Mouse (Mus musculus): ENCODE measurements around the gene Gtf2a1l.
A peak's percentile ranks its signal among the peaks of the same experiment; 100 is the strongest.

Gene Gtf2a1l

DNA sequence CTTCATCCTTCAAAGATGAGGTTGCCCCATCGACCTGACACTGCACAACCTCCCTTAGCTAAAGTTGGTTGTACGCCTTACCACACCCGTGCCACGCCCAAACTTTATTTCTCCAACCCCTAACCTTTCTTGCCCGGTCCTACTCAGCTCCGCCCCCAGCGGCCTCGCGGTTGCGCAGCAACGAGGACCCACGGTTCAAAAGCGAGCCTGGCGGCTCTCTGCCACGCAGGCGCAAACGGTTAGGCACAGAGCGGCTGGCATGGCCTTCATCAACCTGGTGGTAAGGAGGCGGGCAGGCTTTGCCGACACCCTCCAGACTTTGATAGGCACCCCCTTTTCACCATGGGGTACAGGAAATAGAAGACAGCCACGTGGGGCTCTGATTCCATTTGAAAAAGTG is at the start of gene Gtf2a1l:
TSS of gene Gtf2a1l (plus strand) at position 209 of the 400 bp plus-strand sequence.
- DNase-seq: no peak

DNA sequence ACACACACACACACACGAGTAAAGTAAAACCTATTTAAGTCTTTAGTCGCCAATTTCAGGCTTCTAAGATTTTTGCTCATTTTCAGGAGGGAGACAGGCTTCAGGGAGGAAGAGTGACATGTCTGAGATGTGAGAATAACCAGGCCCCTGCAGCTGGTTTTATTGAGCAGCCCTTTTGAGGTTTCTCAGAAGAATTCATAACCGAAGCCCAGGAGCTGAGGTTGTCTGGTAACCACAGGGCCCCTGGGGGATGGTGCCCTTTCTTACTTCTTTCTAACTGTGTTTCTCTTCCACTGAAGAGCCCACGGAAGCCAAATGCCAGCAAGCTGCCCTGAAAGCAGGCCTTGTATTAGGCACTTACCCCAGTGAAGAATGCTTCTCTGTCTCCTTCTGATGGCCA is 47.5 kb upstream of the Gtf2a1l start:
- peak; percentile 2 for DNase-seq

DNA sequence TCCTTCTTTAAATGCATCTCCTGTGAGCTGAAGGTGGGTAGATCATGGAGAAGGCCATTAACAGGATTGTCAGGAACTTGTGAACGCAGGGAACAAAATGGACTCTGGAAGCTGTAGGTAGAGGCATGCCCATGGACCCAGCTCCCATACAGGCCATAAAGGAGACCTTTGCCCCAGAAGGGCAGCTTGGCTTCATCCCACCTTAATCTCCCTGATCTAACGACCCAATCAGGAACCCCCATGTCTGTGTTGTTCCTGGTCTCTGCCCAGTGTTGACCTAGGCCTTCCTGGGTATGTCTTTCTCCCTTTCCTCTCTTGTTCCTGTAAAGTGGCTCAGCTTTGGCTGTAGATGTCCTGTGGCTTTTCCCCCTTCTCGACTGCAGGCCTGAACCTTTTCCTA is 47.1 kb upstream of the Gtf2a1l start:
- peak; percentile 53 for DNase-seq

DNA sequence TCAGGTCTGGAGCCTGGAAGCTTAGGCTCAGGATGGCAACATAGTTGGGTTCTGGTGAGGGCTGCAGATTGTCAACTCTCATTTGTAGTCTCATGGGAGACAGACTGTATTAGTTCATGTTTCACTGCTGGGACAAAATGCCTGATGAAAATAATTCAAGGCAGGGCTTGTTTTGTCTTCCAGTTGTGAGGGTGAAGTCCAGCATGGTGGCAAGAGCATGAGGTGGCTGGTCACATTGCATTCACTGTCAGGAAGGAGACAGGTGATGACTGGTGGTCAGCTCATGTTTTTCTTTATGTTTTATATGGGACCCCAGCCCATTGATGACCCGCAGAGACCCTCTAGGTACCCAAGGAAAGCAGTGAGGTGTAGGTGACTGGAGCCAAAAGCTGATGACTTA is 45.7 kb upstream of the Gtf2a1l start:
- DNase-seq: peak; percentile 71

DNA sequence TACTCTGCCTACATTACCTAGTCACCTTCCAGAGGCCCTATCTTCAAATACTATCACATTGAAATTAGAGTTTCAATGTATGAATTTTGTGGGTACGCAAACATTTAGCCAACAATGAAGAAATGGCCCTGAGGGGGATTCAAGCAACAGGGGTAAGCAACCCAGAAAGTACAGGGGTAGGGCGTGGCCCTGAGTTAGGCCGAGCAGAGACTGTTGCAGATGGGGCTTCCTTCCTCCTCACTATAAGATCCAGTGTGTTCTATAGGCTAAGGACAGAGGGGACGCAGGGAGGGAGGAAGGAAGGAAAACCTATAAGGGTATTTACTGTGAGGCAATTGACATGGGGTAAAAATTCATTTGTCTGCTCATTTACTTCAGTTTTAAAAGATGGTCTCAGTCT is 44.1 kb upstream of the Gtf2a1l start:
- DNase-seq: peak; percentile 87

DNA sequence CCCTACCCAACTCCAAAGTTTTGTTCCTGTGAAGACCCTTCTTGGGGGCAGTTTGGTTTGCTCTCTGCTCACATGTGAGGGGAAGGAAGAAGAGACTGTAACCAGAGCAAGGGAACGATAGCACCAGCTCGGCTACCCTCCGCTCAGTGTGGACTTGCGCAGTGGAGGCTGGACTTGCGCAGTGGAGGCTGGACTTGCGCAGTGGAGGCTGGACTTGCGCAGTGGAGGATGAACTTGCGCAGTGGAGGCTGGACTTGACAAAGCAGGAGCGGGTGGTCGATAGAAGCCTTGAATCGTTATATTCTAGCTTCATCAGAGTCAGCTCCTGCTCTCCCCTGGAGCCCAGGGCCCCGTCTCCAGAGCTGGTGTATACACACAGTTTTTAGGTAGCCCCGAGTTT is 43.1 kb upstream of the Gtf2a1l start:
- DNase-seq: peak; percentile 84

DNA sequence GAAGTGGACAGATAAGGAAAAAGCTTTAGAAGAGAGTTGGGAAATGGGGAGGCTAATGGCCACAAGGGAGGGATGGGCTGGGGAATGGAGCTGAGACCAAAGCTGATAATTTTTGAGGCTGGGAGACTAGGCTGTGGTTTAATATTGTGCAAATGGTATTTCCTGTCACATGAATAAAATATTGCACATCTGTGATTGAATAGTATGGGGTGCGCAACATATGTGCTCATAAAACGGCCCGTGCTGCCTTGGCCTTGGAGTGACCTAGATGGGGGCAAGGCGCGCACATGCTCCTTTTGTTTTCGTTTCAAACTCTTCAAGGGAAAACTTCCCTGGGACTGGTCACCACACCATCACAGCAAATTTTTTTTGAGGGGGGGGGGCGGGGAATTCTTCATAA is 42.5 kb upstream of the Gtf2a1l start:
- DNase-seq: peak; percentile 90

DNA sequence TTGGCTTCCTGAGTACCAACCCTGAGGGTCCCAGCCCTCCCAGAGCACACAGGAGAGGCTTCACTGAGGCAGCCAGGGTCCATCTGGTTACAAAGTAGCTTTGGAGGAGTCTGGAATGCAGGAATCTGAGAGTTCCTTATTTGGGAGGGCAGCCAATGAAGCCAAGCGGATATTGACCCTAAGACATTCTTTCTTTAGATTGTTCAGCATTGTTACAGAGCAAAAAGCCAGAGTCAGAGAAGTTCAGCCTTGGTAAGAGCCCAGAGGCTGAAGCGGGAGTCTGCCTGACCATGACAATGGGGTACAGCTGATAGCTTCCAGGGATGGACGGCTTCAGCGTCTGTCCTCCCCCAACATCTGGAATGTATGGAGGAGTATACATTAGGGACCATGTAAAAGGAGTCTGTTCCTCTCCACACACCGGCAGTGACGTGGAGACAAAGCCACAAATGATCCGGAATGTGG is 42.1 kb upstream of the Gtf2a1l start:
- peak; percentile 91 for DNase-seq

DNA sequence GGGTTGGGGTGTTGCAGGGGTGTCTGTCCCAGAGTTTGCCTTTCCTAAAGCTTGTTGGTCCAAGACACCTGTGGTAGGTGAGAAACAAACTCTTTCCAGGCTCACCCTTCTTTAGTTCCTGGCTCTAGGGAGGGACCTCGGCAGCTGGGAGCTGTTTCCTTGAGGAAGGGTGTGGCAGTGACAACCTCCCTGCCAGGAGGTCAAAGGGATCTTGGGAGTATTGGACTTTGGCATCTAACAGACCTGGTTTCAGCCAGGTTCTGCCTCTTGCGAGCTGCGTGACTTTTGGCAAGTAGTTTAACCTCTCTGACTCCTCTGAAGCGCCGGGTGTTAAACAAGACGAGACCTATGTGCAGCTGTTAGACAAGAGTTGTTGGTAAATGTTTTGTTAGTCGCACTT is 41.3 kb upstream of the Gtf2a1l start:
- DNase-seq: peak; percentile 96

DNA sequence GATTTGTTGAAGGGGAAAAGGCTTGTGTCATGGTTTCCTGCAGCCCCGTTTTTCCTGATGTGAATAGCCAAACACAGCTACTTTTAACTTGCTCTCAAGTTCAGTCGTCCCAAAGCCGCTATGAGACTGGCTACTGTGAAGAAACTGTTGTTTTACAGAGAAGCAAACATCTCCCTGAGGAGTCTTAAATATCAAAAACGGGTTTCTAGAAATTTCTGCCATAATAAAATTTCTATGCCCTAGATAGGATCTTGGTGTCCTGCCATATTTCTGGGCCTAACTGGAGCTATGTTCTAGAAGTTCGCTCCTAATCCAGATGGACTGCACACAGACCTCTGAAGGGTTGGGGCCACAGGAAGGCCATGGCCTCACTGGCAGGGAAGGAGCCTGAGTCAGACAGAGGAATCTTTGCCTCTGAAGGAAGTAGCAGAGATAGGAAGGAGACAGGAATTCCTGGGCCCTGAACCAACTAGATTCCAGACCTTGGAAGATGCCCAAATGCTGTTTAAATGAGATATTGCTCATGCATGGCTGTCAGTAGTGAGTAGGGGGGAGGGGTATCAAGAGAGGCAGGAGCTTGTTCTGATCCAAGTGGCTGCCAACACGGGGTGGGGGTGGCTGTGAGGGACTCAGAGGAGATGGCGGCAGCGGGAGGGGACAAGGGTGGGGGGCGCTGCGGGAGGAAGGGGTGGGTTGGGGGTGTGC is 39.6 kb upstream of the Gtf2a1l start:
- peak; percentile 99 for DNase-seq

DNA sequence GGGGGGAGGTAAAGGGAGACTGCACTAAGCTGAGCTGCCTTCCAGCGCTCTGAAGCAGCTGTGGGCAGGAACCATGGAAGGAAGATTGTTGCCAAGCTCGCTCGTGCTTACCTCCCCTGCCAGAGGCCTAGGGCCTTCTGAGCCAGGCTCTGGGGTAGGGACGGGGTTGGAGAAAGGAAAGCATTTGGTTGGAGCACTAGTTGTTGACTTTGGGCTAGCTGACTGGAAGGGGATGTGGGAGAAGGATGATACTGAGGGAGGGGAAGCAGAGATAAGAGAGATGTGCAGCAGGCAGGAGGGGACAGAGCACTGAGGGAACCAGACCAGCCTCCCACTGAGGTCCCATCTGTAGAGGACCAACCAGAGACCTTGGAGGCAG is 39.1 kb upstream of the Gtf2a1l start:
- peak; percentile 97 for DNase-seq

DNA sequence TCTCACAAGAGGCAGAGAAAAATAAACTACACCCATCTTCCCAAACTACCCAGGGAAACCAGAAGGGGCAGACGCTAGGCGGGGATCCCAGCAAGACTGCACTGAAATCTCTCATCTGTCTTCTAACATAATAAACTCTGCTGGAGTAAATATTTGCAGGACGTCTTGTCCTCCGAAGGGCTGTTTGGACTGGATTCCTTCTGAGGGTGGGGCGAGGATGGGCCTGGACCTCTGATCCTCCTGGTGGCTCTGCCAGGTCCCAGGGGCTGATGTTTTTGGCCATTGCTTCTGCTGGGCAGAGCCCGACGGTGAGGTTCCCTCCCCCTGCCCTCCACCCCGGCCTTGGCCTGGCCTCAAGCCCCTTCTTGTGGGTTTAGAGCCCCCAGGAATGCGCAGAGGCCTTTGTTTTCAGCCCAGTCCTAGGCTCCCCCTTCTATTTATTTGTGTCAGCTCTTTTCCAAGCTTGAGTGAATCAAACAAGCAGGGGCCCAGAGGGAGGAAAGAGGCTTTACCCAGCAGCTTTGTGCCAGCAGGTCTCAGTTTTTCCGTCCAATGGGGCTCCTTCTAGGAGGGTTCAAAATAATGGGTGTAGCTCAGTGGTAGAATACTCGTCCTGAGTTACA is 38.4 kb upstream of the Gtf2a1l start:
- peak; percentile 97 for DNase-seq

DNA sequence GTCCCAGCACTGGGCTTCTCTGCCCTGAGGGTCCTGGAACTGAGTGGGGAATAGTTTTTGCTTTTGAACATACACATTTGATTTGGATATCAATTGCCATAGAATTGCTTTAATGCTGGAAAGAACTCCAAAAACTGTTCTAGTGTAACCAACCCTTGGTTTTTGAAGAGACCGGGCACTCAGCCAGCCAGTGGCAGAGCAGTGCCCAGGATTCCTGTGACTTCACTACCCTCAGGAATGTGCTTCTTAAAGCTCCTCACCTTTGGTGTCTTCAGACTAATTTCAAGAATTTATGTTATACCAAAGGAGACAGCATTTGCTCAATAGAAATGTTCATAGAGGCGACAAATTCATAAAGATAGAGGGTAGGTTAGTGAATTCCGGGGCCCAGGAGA is 37.9 kb upstream of the Gtf2a1l start:
- no peak for DNase-seq

DNA sequence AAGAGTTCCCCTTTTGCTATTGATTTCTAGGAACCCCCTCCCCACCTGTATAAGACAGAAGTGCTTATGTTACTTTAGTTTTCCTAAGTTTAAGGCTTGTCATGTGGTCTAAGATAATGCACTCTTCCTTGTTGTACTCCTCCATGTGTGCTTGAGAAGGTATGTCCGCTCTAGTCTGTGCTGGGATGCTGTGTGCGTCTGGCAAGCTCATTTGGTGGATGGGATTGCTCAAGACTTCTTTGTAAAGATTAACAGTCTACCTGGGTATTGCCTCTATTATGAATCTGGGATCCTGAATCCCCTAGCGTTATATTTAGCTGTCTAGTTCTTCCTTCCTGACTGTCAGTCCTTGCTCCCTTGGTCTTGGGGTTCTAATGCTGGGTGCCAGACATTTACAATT is 35.8 kb upstream of the Gtf2a1l start:
- no peak for DNase-seq

DNA sequence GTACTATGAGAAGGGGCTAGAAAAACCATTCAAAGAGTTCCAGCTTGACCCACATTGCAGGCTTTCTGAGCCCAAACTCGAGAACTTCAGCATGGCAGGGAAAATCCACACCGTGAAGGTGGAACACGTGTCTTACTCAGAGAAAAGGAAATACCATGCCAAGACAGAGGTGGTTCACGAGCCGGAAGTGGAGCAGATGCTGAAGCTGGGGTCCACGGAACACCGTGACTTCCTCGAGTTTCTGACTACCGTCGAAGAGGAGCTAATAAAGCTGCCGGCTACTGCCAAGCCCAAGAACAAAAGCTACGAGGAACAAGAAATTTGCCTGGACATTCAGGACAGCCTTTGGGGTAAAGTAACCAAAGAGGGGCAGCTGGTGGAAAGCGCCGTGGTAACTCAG is 32.4 kb upstream of the Gtf2a1l start:
- DNase-seq: no peak

DNA sequence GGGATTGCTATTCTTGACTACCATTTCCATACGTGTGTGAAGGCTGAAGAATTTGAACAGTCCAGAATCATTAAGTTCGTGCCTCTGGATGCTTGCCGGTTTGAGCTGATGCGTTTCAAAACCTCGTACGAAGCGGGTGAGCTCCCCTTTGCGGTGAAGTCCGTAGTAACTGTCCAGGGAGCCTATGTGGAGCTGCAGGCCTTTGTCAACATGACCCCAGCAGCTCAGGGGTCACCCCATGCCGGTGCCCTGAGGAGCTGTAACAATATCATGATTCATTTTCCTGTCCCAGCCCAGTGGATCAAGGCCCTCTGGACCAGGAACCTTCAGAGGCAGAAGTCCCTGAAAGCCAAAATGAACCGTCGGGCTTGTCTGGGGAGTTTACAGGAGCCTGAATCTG is 31.9 kb upstream of the Gtf2a1l start:
- peak; percentile 89 for DNase-seq

DNA sequence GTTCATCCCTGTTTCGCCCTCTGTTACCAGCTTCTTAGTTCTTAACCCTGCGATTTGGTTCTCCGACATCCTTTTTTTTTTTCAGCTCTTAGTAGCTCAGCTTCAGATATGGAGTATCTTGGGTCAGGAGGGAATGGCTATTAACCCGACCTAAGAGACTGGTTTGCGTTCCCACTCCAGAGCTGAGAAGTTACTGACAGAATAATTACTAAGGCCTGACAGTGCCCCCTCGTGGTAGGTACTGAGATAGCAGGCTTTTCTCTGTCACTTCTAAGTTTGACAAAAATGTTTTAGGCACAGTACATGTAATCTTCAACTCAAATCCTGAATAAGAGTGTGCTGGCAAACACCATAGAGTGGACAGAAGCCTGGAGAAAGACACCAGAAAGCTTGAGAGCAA is 27.4 kb upstream of the Gtf2a1l start:
- DNase-seq: peak; percentile 91

DNA sequence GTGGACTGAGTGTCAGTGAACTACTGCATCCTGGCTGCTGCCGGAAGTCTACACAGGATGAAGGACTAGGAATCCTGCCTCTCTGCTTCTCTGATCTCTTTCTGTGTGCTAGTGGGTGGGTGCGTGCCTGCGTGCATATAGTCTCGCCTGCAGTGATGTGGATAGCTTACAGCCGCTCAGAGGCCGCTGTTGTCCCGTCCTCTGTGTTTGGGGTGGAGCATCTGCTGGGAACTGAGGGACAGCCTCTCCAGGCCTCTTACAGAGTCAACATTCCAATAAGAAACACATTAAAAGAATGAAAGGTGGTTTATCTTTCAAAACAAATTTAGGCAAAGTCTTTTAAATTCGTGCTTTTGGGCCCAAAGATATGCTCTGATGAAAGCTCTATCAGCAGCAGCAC is 26.6 kb upstream of the Gtf2a1l start:
- peak; percentile 34 for DNase-seq

DNA sequence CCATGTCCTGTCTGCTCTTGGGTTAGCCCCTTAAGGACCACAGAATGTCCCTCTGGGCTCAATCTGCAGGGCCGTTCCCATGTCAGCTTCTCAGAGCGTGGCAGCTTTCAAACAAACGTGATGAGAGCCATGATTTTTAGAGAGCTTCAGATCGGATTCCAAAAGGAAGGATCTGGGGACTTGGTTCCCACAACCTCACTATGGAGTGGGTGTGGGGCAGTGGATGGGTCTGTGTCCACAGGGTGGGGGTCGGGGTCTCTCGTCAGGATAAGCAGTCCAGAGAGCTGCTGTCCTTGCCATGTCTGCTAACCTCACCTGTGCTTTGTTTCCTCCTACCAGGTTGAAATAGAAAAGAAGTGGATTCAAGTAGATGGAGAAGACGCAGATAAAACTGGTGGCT is 23.6 kb upstream of the Gtf2a1l start:
- peak; percentile 71 for DNase-seq

DNA sequence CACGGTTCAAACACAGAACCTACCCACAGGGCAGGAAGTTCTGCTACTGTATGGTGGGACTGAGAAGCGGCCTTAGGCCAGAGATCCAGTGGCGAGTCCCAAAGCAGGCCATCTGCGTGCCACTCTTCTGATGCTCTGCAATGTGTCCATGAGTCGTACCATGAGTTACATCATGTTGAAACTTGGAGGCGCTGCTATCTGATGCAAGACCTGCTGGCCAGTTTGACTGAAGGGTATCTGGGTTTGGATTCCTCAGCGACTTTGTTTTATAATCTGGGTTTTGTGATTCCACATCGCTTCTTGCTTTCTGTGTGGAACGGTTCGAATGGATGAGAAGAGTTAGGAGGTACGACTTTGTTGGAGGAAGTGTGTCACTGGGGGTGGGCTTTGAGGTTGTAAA is 23.2 kb upstream of the Gtf2a1l start:
- peak; percentile 76 for DNase-seq

DNA sequence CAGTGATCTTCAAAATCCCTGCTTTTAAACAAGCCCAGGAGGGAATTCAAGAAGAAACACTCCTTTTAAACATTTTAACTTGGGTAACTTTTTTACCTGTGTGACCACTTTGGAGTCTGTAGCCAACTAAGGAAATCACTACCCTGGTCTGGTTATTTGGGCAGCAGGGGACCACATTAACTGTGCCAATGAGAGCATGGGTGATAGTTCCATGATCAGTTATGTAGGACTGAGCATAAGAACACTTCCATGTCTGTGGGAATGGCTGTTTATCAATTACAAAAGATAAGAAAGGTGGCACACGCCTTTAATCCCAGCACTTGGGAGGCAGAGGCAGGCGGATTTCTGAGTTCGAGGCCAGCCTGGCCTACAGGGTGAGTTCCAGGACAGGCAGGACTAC is 21.3 kb upstream of the Gtf2a1l start:
- DNase-seq: peak; percentile 54

DNA sequence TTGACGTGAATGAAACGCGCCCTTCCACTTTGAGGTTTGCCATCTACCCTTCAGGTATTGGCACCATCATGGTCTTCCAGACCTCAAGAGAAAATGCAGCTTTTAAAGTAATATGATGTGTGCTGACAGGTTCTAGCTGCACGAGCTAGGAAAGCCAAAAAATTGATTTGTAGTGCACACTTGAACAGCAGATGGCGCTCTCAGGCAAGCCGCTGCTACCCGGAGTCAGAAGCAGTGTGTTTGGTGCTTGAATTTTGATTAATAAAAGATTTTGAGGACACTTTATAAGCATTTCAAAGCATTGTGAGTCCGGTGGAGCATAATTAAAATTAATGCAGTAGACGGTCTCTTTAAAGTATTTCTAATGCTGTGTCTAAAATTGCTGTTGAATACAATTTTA is 16.4 kb upstream of the Gtf2a1l start:
- peak; percentile 51 for DNase-seq

DNA sequence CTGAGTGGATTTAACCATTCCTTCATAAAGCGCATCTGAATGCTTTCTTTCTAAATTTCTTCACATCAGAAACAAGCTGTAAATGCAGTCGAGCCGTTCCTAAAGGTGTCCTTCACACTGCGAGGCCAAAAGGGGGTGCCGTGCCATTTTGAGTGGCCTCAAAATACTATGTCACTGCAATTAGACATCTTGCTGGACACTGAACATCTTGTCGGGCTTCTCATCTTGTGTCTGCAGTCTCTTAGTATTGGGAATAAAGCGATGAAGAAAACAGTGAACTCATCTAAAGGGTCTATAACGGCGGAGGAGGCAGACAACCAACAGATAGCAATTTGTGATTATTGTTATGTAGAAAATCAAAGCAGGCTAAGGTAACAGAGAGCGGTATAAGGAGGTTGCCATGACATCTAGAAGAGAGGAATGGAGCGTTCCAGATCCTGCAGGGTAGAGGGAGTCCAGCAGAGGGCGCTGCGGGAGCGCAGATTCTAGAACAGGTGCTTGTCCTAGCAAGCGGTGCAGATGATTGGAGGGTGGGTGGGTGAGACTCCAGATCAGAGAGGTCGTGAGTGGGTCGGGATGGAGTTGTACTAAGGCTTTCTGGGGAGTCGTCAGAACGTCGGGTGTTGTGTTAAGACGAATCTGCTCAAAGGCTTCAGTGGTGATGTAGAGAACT is 15.6 kb upstream of the Gtf2a1l start:
- DNase-seq: peak; percentile 85

DNA sequence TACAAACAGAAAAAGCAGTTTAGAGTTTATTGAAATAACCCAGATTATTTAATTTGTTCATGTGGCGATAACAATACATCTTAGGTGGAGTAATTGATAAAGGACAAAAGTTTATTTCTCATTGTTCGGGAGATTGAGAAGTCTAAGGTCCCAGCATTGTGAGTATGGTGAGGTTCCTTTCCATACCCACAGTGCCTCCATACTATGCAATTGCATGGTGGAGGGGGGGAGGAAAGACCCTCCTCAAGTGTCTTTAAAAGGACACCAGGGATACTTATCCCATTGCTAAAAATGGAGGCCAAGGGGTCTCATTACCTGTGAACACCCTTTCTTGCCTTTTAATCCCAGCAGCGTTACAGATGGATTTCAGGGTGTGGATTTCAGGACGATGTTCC is 15.1 kb upstream of the Gtf2a1l start:
- no peak for DNase-seq
